Mouse (Mus musculus) midbrain, postnatal 0 days (tissue): Measurements from ENCODE around the gene Gm867. TPM values are rescaled to one million over a fixed set of nuclear protein-coding genes. Genes with fewer than 3 reads are reported as not detected.

Experiments used
- ATAC-seq: fragments of 200-750 bp; cut with Nextera tagmentation; 2 replicates; pipeline ENCODE4 v1.8.0; 2017; ENCODE audit warnings: moderate number of reproducible peaks, mild to moderate bottlenecking, moderate TSS enrichment, moderate library complexity; ENCODE audit not compliant: low FRiP score
- DNase-seq: peaks from one replicate; pipeline ENCODE4 v3.0.0-alpha.2; 2015; ENCODE audit warnings: low spot score
- H3K27ac ChIP-seq: fragments of 300-500 bp; sonication (generic); 2 replicates; pipeline ENCODE4 v1.5.1; 2014; ENCODE audit warnings: low read depth, mild to moderate bottlenecking, low read length, mixed read lengths
- H3K27me3 ChIP-seq: fragments of 300-500 bp; sonication (generic); 2 replicates; pipeline ENCODE4 v1.6.1; 2014; ENCODE audit warnings: low read length, control low read depth, mixed read lengths; ENCODE audit not compliant: insufficient read depth
- H3K36me3 ChIP-seq: fragments of 300-500 bp; sonication (generic); 2 replicates; pipeline ENCODE4 v1.6.1; 2014; ENCODE audit warnings: low read length, control low read depth, mixed read lengths; ENCODE audit not compliant: insufficient read depth
- H3K4me1 ChIP-seq: fragments of 300-500 bp; sonication (generic); 2 replicates; pipeline ENCODE4 v1.6.1; 2014; ENCODE audit warnings: mild to moderate bottlenecking, control low read depth, antibody characterized with exemption, low read length, mixed read lengths; ENCODE audit not compliant: insufficient read depth
- H3K4me2 ChIP-seq: fragments of 300-500 bp; sonication (generic); 2 replicates; pipeline ENCODE4 v1.6.1; 2014; ENCODE audit warnings: low read depth, mild to moderate bottlenecking, low read length, mixed read lengths; ENCODE audit not compliant: poor library complexity, severe bottlenecking
- H3K4me3 ChIP-seq: fragments of 300-500 bp; sonication (generic); 2 replicates; pipeline ENCODE4 v1.5.1; 2014; ENCODE audit warnings: low read depth, mild to moderate bottlenecking, low read length, moderate library complexity
- H3K9ac ChIP-seq: fragments of 300-500 bp; sonication (generic); replicated peaks from 2 replicates; pipeline ENCODE4 v1.6.1; 2014; ENCODE audit warnings: mild to moderate bottlenecking, low read length, moderate library complexity, mixed read lengths; ENCODE audit not compliant: poor library complexity, severe bottlenecking
- H3K9me3 ChIP-seq: fragments of 300-500 bp; sonication (generic); 2 replicates; pipeline ENCODE4 v1.6.1; 2016; ENCODE audit warnings: low read length, control low read depth
- CTCF ChIP-seq: IDR thresholded peaks from 2 replicates; pipeline ENCODE4 v1.5.1; 2016; ENCODE audit warnings: antibody characterized with exemption, mild to moderate bottlenecking
- WGBS: fragments of 180-500 bp; shearing (Covaris S2); extraction: QIAGEN DNeasy Blood & Tissue Kit; methylation state at CpG from one replicate; pipeline ENCODE4 v1.1.7; 2014; 5-methylcytosine and 5-hydroxymethylcytosine counted together
- polyA plus RNA-seq: library from polyadenylated mRNA; unstranded; fragments of >200 nt; fragmentation: Nextera tagmentation; extraction: Ambion mirVana; gene quantifications from 2 replicates; pipeline ENCODE4 v1.2.1, GENCODE M21; 2015
- total RNA-seq: library from RNA; depleted of rRNA; stranded (reverse); fragments of >200 nt; gene quantifications from 2 replicates; pipeline ENCODE4 v1.2.3, GENCODE M21; 2014

The Gm867 gene
- total and polyA plus RNA-seq, 2 experiments from 2014 or later = 0.88 to 1.6 TPM

DNA sequence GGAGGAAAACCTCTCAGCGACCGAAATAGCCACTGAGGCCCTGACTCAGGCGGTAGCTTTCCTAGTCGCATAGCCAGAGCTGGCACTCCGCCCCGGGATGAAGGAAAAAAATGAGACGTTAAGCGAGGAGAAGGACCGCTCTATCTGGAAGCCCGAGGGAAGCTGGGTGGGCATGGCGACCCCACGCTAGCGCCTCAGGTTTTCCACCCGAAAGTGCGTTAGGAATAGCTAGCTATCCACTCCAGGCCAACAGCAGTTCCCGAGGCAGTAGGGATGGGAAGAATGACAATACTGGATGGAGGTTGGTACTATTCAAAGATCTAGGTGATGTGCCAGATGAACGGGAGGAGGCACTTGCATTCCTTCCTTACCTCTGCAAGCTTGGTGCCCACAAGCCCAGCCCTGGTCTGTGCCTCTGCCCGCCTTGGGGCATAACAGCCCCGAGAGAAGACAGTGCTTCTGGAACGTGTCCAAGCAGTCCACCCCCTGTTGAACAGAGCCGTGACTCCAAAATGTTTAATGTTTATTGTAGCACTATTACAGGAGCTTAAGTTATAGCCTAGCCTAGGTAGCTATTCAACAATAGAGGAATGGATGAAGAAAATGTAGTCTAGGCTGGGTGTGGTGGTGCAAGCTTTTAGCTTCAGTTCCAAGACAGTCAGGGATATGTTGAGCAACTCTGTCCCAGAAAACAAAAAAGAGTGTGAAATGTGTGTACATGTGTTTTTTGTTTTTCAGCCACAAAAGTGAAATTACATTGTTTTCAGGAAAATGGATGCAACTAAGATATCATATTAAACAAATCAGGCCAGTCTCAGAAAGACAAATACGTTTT is 18.5 kb downstream of the Gm867 start:
- peak overlapping the region; percentile 81 for H3K4me3 ChIP-seq
- H3K4me2 ChIP-seq = peak overlapping the region; percentile 71
- no peaks in the 10 kb centered on the region for H3K27me3 ChIP-seq
- peak overlapping the region; percentile 93 for H3K27ac ChIP-seq
- DNase-seq (peak; percentile 36), ATAC-seq (peak; percentile 55)
- 5% methylated on average over 22 of the region's 22 CpGs for WGBS
- H3K36me3 ChIP-seq = peaks cover 6% of the 10 kb centered on the region; the same call in 1 of the 2 replicates
- peak overlapping the region; percentile 91 for H3K9ac ChIP-seq
- H3K4me1 ChIP-seq = peaks cover 7% of the 10 kb centered on the region; the same call in 1 of the 2 replicates
- peak; percentile 1; the same call in 1 of the 2 replicates for TF ChIP-seq CTCF
- H3K9me3 ChIP-seq = no peaks in the 10 kb centered on the region

DNA sequence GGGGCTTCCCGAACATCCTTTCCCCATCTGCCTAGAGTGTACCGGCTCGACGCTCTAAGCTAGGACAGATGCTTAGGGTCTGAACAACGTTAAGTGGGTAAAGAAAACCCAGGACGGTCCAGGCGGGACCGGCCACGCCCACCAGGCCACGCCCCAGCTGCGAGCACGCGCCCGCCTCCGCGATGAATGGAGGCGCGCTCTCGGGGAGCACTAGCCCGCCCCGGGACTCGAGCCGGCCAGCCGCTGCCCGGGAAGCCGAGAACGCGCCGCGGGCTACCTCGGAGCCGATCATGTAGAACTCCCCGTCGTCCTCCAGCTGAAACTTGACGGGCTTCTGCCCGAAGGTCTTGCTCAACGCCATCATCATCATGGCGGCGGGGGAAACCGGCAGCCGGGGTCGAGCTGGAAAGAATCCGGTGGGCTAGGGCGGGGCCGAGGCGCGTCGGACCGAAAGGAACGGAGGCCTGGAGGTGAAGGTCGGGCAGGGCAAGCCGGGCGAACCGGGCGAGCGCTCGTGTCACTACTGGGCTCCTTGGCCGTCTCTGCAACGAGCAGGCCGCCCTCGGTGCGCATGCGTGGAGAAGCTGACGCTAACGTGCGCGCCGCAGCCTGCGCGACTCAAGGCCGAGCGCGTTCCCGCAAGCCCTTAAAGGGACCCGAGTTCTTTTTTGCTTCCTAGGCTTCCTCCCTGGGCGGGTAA is 19.3 kb downstream of the Gm867 start, which contains the start of gene Smarcb1:
Smarcb1 (minus strand) TSS at position 592 of the 700 bp plus-strand sequence.
- Histone ChIP-seq H3K4me3 (peak within 1 kb of the TSS; percentile 81), H3K27me3 (no peaks in the 10 kb centered on the region), H3K27ac (peak within 1 kb of the TSS; percentile 93), H3K9me3 (no peaks in the 10 kb centered on the region), H3K4me1 (peaks cover 7% of the 10 kb centered on the region; the same call in 1 of the 2 replicates), H3K36me3 (peaks cover 2% of the 10 kb centered on the region; the same call in 1 of the 2 replicates), H3K4me2 (peak within 1 kb of the TSS; percentile 71), H3K9ac (peak within 1 kb of the TSS; percentile 91)
- DNase-seq (peak; percentile 98), ATAC-seq (peak; percentile 93)
- no peak for TF ChIP-seq CTCF
- WGBS = under 1% methylated on average over 73 of the region's 76 CpGs

DNA sequence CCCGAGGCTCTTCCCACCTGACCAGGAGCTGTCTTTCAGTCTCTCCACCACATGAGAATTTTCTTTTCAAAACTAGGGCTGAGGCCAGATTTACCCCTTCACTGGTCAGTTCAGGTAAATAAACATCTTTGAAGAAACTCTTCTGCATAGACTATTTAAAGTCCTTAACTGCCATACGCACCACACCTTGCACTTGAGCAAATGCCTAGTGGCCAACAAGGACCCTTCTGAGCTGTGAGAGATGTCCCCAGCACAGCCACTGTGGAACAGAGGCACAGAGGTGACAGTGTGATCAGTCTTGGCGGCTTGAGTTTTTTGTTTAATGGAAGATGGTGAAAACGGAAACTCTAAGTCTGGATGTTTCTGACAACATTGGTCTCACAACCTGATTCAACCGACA is 21.4 kb downstream of the Gm867 start:
- WGBS = 87% methylated on average over 5 of the region's 5 CpGs
- ATAC-seq (no peak), DNase-seq (no peak)
- Histone ChIP-seq H3K27ac (no peak overlapping the region), H3K27me3 (no peaks in the 10 kb centered on the region), H3K4me1 (peaks cover 7% of the 10 kb centered on the region; the same call in 1 of the 2 replicates), H3K9me3 (no peaks in the 10 kb centered on the region), H3K4me2 (no peak overlapping the region), H3K9ac (no peak overlapping the region), H3K4me3 (no peak overlapping the region), H3K36me3 (peaks cover 5% of the 10 kb centered on the region)
- TF ChIP-seq CTCF = no peak

DNA sequence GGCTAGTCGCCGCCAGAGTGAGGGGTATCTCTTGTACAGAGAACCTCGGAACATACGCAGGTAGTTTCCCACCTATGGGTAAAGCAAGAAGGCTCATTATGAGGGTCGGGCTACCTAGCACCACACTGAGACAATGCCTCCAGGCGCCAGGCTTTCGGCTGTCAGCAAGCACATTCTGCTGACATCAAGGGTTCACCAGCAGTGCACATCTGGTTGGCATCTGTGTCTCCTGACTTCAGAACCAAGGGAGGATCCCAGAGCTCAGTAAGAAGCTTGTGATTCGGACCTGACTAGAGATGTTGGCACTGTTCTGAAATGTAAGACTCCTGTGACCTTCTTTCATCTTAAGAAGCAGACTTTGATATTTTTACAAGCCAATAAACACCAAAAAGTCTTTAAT is 23.6 kb downstream of the Gm867 start:
- peaks cover 17% of the 10 kb centered on the region for H3K36me3 ChIP-seq

DNA sequence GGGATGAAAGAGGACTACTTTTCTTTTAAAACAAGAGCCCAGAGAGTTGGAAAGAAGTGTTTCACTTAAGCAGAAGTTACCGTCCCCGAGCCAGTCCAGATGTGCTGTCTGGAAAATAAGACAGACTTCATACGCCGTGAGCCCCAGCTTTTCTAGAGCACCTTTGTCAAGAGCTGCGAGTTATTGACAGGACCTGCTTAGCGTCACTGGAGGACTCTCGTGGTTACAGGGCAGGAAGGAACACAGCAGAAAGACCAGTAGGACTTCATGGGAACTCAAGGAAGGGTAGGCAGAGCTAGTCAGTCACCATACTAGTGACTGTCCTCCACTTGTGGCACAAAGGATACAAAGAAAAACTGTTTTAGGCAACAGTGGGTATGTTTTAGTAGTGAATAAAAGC is 24.9 kb downstream of the Gm867 start:
- H3K4me2 ChIP-seq = no peak overlapping the region
- ATAC-seq (no peak), DNase-seq (no peak)
- H3K9ac ChIP-seq = no peak overlapping the region
- peaks cover 29% of the 10 kb centered on the region for H3K36me3 ChIP-seq
- peaks cover 4% of the 10 kb centered on the region; the same call in 1 of the 2 replicates for H3K4me1 ChIP-seq
- no peak overlapping the region for H3K4me3 ChIP-seq
- H3K9me3 ChIP-seq = no peaks in the 10 kb centered on the region
- no peak overlapping the region for H3K27ac ChIP-seq
- 91% methylated on average over 7 of the region's 7 CpGs for WGBS
- TF ChIP-seq CTCF = no peak
- H3K27me3 ChIP-seq = no peaks in the 10 kb centered on the region

More for the DNA sequence above, 23.6 kb downstream of the Gm867 start:
- Histone ChIP-seq H3K9ac (no peak overlapping the region), H3K4me2 (no peak overlapping the region), H3K9me3 (no peaks in the 10 kb centered on the region), H3K4me3 (no peak overlapping the region), H3K4me1 (peaks cover 4% of the 10 kb centered on the region; the same call in 1 of the 2 replicates), H3K27me3 (no peaks in the 10 kb centered on the region), H3K27ac (no peak overlapping the region)
- ATAC-seq (no peak), DNase-seq (no peak)
- TF ChIP-seq CTCF = no peak
- 78% methylated on average over 8 of the region's 8 CpGs for WGBS
